Mouse (Mus musculus): Measurements from ENCODE around the gene Asic2. TPM values are rescaled to one million over a fixed set of nuclear protein-coding genes. Genes with fewer than 3 reads are reported as not detected.

Gene Asic2
- total RNA-seq, 2 experiments from 2014 or later, result not detected

DNA sequence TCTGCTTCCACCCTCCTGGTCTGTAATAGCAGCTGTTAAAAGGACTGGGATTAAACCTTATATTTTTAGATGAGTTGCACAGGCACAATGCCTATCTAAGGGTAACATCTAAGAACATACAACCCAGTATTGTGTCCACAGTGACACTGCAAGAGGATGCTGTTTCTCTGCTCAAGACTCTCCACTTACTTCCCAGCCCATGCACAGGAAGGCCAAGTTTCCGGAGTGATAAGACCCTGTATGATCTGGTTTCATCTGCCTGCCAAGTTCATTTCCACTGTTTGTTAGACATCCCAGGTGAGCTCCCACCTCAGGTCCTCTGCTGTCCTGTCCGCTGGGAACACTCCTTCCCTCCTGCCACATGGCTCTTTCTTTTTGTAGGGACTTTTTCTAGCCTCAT is 908.2 kb downstream of the Asic2 start:
- ATAC-seq (replicated peaks; ENCODE audit: poor library complexity), result no peak

DNA sequence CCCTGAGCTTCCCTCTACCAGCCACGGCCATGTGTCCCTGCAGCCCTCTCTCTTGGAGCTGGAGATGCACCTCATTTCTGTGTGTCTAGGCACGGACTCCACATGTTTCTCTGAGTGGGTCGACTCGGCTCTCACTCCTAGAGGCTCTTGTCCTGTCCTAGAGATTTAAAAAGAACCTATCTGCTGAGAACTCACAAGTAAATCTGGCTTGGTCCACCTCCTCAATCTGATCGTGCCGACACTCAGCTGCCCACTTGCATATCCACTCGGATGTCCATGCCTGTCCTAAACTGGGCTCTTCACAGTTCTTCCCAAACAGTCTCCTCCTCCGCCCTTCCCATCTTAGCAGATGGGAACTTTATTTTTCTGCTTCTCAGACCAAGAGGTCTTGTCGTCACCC is 908.7 kb downstream of the Asic2 start:
- ATAC-seq (replicated peaks; ENCODE audit: poor library complexity), result no peak

DNA sequence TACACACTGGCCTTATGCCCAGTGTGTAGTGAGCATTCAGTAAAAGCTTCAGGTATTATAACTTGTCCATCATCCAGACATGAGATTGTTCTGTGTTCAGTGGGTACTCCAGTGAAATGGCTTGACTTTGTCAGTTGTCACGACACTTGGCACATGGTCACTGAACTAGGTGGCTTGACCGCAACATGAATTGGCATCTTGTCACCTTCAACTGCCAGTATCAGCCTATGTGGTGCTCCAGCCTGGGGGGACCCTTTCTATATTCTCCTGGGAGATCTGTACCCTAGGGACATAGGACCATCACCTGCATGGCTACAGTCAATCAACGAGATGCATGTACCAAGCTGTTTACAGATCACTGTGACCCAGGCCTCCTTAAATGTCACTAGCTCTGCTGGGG is 910.8 kb downstream of the Asic2 start:
- ATAC-seq (replicated peaks; ENCODE audit: poor library complexity), result no peak

DNA sequence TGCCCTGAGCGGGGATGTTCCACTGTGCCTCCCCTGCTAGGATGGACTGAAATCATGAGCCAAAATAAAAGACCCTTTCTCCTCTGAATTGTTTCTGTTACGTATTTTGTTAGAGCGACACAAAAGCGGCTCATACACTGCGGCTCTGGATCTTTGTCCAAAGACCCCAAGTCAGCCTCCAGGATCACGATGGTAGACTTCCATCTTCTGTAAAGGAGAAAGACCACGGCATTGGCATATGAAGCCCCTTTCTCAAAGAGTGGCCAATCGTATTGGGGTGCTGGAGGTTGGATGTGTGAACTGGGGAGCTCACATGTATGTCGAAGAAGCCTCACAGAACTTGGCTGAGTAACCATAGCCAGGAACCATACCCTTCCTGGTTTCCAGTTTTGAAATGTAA is 911.5 kb downstream of the Asic2 start:
- ATAC-seq (replicated peaks; ENCODE audit: poor library complexity), result no peak

DNA sequence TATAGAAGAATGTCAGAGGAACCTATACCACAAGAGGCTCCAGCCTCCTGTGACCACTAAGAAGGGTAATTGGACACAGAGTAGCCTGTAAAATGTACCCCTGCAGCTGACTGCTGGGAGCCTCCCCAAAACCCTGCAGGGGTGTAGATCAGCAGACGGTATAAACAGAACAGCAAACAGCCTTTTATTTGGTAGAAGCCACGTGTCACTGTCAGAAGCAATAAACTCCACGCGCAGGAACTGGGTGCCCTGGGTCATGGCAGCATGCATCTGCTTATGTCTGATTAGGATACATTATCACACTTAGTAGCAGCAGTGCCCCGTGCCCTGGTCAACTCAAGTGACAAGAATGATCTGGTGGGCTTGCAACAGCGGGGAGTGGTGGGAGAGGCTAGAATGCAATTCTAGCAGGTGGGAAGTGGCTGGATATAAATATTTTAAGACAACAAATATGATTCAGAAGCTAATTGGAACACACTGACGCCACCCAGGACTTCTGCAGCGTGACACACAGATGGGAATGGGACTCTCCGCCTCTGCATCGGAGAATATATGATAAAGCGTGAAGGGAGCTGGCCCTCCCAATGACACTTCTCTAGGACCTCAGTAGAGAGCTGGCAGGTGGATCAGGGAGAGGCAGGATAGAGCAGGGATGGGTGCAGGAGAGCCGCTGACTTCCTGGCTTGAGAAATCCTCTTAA is 912.7 kb downstream of the Asic2 start:
- no peak for ATAC-seq (replicated peaks; ENCODE audit: poor library complexity)

DNA sequence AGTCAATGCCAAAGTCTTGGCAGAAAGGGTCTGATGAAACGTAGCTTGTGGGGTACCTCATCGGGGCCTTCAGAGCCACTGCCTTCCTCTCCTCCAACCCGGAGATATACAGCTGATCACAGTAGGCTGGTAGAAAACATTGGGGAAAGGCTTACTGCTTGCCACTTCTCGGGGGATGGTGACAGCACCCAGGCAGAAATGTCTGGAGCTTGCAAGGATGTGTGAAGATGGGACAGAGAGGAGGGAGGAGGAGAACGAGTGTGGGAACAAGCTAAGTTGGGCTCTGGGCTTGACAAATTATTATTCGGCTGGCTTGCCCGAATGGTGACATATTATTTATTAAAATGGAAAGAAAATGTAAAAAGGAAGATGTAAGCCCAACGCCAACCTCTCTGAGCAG is 914.4 kb downstream of the Asic2 start:
- ATAC-seq (replicated peaks; ENCODE audit: poor library complexity), result no peak

DNA sequence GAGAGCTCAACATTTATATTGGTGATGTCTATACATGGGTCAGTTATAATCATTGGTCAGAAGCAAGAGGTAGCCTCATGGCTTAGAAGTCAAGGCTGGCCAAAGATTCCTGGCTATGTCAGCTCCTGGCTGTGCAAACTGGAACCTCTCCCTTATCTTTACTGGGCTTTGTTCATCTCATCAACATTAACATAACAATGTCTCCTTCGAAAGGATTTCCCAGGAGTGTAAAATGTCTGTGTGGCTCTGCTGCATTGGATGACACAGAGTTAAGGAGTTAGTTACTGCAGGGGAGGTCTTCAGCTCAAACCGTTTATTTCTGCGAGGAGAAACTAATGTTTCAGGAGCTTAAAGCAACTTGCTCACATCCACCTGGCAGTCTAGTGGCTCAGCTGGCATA is 926.6 kb downstream of the Asic2 start:
- no peak for ATAC-seq (replicated peaks; ENCODE audit: poor library complexity)

DNA sequence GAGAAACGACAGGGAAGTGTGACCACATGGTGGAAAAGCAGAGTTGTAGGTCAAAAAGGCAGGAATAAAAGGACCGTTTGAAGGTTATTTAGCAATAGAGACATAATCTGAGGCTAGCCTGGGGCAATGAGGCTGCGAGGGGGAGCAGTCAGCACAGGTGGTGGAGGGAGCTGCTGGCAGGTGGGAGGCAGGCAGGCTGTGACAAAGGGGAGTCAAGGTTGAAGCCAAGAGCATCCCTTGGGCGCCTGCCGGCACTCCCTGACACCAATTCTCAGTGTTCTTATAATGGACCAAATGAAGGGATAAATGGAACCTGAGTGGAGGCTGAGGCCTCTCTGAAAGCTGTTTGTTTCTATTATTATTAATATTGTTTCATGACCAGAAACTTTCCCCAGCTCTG is 928.3 kb downstream of the Asic2 start:
- no peak for ATAC-seq (replicated peaks; ENCODE audit: poor library complexity)

DNA sequence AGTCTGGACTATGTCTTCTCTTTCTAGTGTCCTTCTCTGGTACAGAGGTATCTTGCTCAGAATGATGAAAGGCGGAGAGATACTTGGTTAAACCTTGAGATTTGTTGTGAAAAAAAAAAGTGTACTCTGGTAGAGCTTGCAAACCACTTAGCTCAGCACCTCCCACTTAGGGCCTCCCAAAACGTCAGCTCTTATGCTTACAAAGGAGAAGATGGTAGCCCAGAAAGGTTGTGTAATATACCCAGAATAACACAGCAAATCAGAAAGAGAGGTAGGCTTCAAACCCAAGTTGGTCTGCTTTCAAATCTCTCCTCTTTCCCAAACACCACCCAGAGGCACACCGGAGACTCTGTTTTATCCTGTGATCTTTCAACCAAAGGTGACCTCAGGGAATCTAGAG is 936.1 kb downstream of the Asic2 start:
- ATAC-seq (replicated peaks; ENCODE audit: poor library complexity), result no peak

DNA sequence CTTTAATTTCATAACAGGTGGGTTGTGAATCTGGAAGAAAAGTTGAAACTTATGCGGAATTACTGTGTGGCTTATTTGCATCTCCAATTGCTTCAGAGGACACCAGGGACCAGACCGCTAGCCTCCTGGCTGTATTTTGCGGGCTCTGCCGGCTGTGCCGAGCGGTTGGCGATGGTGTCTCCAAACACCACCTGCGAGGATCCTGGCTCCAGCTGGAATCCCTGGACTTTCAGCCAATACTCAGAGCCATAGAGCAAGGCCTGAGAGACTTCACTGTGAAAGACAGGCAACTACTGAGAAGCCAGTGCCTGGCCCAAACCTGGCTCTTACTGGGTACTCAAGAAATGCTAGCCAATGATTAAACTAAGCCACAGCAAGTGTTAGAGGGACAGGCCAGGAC is 953.5 kb downstream of the Asic2 start:
- ATAC-seq (replicated peaks; ENCODE audit: poor library complexity), result no peak

DNA sequence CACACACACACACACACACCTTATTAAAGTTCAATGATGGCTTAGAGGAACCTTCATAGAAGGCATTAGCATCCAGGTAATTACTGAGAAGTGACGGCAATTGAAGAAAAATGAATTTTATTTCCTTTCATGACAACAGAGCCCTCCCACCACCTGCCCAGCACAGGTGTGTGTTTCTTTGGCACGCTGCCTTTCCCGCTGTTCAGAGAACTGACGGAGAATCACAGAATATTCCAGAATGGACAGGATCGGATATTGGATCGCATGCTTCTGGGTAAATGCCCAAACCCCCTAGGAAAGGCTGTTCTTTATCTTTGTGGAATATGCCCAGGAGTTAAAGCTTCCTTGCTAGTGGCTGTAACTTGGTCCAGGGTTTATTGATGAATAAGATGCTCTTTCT is 954.8 kb downstream of the Asic2 start:
- ATAC-seq (replicated peaks; ENCODE audit: poor library complexity), result no peak

DNA sequence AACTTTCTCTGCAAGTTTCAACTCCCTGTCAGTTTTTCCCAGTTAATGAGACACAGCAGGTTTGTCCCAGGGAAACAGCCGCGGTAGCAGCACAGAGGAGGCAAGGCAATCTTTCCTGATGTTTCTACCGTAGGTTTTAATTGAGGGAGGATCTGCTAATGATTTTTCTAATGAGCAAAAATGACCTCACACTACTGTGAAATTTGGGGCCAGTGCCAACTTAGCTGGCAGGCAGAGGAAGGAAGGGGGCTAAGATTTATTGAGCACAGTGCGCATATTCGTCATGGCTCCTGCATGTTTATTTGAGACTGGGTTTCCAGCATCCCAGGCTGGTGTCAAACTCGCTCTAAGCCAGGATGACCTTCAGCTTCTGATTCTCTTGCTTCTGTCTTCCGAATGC is 957.5 kb downstream of the Asic2 start:
- no peak for ATAC-seq (replicated peaks; ENCODE audit: poor library complexity)

DNA sequence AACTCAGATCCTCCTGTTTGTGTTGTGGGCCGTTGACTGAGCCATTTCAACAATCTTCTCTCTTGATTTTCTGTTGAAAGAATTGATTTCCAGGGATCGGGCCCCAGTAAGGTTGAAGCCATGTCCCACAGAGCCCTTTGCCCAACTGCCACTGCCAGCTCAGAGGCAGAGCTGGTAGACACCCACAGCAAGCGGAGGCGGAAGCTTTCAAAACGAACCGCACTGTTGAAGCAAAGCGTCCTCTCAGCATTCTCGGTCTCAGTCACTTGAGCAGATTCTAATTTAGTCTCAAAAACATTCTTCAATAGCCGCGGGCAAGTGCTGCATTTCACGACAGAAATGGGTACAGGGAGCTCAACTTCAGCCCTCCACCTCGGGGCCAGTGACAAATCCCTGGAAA is 958.9 kb downstream of the Asic2 start:
- no peak for ATAC-seq (replicated peaks; ENCODE audit: poor library complexity)

DNA sequence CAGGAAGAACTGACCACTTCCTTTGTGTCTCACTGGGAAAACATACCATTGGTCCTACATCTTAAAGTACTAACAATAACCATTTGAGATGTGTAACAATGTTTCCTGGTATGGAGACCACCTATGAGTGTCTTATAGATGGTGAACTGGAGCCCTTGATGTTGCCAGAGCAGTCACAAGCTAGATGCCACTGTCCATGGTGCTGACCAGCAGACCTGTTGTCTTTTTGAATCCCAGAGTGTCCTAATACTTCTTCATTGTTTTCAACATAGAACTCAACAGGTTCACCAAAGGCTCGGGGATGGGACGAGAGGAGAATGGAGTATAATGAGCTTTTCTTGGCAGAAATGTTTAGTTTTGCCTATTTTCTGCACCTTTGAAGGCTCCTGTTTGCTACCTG is 962.4 kb downstream of the Asic2 start:
- ATAC-seq (replicated peaks; ENCODE audit: poor library complexity), result no peak

DNA sequence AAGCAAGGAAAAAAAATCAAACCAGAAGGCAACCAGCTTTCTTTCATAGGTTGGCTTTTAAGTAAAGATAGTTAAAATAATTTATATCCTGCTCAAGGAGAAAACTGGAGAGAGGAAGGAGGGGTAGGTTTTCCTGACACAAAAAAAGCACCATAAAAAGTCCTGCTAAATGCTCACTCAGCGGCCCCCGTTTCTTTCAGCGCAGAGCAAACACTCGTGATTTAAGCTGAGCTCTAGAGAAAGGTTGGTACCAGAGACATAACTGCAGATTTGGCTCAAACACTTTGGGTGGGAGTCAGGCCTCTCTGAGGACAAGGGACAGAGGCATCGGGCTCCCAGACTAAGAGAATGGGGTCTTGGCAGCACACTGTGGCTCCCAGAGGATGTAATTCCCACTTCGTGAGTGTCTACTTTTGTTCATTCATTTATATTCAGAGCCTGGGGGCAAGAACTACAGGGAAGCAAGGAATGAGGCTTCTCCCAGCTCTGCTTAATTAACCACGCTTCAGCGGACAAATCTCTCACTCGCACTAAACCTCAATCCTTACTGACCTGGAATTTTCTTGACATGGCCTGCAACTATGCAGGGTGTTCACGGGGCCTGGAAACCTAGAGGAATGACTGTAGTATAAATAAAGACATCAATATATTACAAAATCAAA is 965.4 kb downstream of the Asic2 start:
- no peak for ATAC-seq (replicated peaks; ENCODE audit: poor library complexity)

DNA sequence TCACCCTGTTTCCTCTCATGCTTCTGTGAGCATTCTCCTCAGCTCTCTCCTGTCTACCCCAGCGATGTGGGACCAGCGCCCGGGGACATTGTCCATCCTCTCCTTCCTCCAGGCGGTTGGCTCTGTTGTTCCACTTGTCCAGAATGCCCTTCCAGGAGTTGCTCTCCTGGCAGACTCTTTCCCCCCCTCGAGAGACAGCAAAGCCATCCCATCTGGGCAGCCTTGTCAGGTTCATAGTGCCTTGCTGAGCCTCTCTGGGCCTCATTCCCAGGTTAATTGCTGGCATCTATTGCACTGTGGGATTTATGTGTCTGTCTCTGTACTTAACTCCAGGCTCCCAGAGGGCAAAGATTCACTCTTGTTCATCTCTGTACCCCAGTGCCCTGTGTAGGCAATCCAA is 972.6 kb downstream of the Asic2 start:
- no peak for ATAC-seq (replicated peaks; ENCODE audit: poor library complexity)

DNA sequence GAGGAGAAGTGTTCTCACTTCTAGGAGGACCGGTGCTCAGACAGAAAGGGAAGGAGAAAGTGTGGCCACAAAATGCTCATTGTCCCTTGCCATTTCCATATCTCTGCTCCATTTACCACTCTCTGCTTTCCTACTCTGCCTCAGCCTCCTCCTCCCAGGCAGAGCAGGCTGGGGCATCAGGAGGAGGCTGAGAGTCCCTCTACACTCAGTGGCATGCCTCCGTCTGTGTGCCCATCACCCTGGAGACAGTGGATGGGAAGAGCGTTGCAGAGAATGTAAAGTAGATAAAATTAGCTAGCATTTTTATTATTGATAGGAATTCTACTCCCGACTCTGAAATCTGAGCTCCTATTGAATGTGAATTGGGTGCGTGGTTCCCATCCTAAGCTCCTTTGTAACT is 984.7 kb downstream of the Asic2 start:
- no peak for ATAC-seq (replicated peaks; ENCODE audit: poor library complexity)

DNA sequence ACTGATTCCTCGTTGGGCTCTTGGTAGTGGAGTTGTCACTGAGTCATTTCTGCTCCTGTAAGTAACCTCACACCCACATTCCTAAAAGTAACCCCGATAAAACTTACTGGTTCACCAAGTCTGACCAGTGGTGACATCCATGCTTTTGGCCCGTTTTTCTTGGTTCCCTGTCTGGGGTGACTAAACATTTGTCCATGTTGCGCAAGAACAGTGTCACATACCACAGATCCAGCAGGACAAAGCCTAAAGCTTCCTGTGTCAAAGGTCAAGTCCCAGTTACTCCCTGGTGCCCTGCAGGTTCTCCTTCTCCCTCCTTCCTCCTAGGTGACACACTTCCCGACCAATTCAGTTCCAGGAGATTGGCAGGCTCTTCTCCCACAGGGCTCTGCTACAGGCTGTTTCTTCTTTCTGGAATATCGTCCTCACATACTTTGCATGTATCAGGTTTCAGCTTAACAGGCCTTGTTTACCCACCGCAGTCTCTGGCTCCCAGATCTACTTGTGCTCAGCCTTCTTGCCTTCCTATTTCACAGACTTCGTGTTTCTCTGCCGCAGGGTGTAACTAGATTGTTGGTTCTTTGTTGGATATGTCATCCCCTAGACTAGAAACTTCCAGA is 991.9 kb downstream of the Asic2 start:
- no peak for ATAC-seq (replicated peaks; ENCODE audit: poor library complexity)

DNA sequence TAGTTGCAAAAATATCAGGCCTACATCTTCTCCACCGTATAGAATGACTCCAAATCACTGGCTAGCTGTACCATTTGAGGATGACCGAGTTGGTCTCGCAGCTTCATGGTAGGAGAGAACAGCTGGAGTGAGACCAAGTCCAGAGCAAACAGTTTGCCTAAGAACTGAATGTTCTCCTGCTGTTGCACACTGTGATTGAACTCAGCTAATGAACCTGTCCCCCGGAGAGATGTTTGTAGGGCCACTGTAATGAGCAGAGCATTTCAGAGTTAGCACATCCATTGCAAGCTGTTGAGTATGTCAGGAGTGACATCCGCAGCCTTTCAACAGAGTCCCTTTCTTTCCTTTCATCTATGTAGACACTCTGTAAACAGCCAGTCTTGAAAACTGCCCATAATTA is 993.6 kb downstream of the Asic2 start:
- no peak for ATAC-seq (replicated peaks; ENCODE audit: poor library complexity)

DNA sequence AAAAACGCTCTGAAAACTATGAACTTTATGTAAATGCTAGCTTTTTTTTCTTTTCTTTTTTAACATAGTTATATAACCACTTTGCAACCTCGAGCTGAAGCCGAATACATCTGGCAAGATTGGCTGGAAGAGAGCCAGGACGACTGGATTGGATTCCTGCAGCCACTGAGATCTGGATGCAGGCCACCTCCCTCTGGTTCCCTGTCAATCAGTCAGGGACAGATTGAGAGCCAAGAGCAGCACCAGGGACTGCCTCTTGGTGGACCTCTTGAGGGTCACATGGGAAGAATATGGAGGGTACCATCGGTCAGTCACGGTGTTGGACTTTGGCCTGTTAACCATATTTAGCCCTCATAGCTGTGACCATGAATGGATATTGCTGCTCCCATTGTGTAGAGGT is 994.3 kb downstream of the Asic2 start:
- ATAC-seq (replicated peaks; ENCODE audit: poor library complexity), result no peak

DNA sequence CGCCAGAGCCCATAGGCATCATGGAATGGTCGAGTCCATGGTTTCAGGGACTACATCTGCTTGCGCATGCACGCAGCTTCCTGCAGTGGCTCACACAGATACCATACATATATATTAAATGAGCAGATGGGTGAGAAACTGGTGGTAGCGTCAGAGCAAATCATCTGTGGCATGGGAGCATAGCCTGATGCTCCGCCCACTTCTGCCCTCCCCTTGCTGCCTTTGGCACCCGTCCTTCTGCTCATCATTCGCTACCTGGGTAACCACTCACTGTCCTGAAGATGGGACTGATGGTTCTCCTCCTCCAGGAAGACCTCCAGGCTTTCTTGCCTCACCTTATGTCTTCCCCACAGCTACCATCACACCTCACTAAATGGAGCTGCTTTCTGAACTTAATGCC is 995.0 kb downstream of the Asic2 start:
- ATAC-seq (replicated peaks; ENCODE audit: poor library complexity), result no peak

DNA sequence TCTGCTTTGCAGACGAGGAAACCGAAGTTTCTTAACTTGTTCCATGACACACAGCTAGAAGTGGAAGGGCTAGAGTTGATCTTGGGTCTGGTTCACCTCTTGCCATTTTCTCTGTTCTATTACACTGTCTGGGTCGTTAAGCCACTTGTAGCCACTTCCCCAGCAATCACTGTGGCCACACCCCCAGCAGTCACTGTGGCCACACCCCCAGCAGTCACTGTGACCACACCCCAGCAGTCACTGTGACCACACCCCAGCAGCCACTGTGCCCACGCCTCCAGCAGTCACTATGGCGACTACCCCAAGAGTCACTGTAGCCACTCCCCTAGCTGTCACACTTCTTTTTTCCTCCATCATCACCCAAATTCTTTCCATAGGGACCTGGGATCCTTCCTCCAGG is 1000.7 kb downstream of the Asic2 start:
- peak; percentile 66; the same call in 1 of the 2 replicates for ATAC-seq (replicated peaks; ENCODE audit: poor library complexity)

DNA sequence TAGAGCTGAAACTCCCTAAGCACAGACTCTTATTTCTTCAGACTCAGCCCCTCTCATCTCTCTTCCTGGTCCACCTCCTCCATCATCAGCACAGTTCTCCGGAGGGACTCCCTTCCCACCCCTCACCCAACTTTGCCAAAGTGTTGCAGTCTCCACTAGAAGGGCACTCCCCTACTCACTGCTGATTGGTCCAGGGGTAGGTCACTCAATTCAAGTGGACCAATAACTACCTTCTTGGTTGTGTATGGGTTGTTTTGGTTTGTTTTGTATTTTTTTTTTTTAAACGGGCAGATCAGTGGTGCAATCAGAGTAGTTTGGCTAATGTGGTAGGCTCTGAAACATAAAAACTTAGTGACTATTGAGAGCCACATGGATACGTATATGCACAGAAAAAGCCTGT is 1002.2 kb downstream of the Asic2 start:
- no peak for ATAC-seq (replicated peaks; ENCODE audit: poor library complexity)

All from megakaryocyte progenitor cell, adult 5-6 weeks (primary cell).